Mouse (Mus musculus) kidney, adult 18-20 months (tissue): ENCODE results near the gene Lrrc1.

Experiments used
- DNase-seq: peaks from one replicate; pipeline ENCODE4 v3.0.0; 2021

Gene Lrrc1

GRCm38 (mm10) chr9:77496540-77497062 lies 48.1 kb downstream of the Lrrc1 start:
- no peak for DNase-seq

DNA sequence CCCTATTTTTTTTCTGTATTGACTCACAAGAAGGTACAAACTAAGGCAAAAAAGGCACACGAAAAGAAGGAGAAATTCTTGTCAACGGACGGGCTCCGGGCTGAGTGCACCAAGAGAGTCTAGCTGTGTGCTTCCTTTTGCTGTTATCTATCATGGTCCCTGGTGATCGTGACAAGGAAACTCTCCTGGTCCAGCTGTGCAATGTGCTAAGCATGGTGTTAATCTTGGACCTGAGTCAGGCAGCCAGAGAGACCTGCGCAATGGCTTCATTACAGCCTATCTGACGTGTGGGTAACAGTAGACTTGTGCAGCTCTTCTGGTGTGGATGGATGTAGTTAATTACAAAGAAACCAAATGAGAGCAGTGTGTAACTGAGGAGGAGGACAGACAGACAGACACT lies 50.4 kb downstream of the Lrrc1 start:
- DNase-seq: no peak

DNA sequence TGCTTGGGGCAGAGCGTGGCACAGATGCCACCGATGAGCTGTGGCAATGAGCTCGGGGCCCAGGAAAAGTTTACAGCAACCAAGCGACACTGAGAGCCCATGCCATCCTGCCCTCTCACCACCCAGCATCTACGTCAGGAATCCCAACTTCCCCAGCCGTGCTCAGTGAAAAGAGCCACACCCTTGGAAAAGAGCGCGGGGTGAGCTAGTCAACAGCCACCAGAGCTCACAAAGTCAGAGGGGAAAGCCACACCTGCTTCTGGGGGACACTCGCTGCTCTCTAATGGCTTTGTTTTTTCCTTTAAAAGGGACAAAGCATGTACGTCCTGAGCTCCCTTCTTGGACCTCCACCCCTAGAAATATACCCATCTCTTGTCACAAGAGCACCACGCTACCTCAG lies 56.1 kb downstream of the Lrrc1 start:
- no peak for DNase-seq

GRCm38 (mm10) chr9:77487427-77487826 lies 57.2 kb downstream of the Lrrc1 start:
- no peak for DNase-seq

- no peak for DNase-seq
Observed at GRCm38 (mm10) chr9:77485915-77486314, 58.8 kb downstream of the Lrrc1 start.

DNA sequence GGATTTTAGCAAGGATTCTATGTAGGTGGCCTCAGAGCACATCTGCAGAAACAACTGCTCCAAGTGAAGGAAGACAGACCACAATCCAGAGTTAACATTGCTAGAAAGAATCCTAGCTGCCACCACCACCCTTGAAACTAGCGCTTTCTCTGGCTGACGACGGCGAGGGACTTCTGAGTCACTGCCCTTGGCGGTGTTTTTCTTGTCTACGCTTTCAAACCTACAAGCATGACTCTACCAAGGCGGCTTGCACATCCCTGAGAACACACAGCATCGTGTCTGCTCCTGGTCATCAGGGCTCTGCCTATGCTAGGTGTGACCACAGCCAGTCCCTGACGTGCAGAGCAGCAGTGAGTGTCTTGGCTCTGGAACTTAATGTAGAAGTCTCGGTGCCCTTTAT lies 59.9 kb downstream of the Lrrc1 start:
- DNase-seq: no peak

DNA sequence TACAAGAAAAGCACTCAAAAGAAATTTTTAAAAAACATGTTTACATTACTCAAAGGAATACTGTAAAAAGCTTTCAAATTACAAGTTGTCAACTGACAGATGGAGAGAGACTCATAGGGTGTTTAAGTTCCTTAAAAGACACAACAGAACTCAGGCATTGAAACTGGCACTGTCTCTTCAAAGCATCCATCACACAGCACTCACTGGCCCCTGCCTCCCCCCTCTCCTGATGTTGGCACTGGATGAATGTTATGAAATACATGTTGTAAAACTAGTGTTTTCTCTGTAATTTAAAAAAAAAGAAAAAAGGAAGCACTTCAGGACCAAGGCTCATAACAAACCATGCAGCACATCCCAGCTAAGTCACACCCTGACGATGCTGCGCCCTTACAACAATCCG lies 61.1 kb downstream of the Lrrc1 start:
- no peak for DNase-seq

GRCm38 (mm10) chr9:77482281-77482680 lies 62.4 kb downstream of the Lrrc1 start:
- DNase-seq: no peak

GRCm38 (mm10) chr9:77481380-77481779 lies 63.3 kb downstream of the Lrrc1 start:
- no peak for DNase-seq

GRCm38 (mm10) chr9:77480574-77481319 lies 63.9 kb downstream of the Lrrc1 start:
- DNase-seq: no peak

- DNase-seq: no peak
Observed at GRCm38 (mm10) chr9:77480001-77480400, 64.7 kb downstream of the Lrrc1 start.

DNA sequence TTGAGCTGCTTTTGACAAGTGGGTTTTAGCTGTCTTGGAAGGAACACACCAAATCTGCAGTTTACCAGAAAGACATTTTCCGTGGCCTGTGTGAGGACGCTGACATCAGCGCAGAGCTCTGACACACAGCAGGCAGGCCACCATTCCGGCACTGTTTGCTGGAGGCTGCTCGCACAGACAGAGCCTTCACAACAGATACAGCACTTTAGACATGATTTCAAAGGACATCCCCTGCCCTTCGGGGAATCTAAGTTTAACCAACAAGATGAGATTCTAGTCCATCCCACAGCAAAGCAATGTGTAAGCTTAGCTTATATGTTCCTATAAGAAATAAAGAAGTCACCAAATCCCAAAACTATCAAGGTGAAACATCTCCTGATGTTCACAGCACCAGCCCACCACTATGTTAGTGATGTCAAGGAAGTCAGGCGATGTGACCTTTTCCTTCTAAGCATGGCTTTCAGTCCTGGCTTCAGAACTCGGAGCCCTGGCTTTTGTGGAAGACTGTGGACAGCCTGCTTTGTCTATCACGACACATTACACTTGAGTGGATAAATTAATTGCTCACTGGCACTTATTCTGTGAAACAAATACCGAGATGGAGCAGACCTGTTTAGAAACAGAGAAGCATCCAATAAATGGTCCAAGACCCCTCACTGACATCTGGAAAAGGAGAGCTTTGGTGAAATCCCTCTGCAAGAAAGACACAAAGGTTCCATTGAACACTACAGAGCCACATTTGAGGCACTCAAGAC lies 66.3 kb downstream of the Lrrc1 start:
- DNase-seq: no peak

GRCm38 (mm10) chr9:77474535-77474934 lies 70.1 kb downstream of the Lrrc1 start:
- DNase-seq: no peak

DNA sequence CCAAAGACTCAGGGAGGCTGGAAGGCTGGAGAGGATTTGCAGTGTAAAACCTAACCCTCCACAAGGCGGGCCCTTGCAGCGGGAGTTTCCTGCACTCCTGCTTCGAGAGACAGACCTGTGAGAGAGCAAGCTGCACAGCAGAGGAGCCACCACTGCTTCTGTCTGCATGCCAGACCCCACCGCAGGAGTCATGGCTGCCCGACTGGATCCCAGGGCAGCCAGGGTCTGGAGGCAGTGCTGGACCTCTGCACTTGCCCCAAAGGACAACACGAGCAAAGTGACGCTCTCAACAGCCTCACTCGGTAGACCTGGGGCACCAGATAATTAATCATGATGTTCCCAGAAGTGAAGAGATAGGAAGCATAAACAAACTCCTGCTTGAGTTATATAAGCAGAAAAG lies 72.1 kb downstream of the Lrrc1 start:
- DNase-seq: no peak

- no peak for DNase-seq
Observed at GRCm38 (mm10) chr9:77471646-77472220, 72.9 kb downstream of the Lrrc1 start.

DNA sequence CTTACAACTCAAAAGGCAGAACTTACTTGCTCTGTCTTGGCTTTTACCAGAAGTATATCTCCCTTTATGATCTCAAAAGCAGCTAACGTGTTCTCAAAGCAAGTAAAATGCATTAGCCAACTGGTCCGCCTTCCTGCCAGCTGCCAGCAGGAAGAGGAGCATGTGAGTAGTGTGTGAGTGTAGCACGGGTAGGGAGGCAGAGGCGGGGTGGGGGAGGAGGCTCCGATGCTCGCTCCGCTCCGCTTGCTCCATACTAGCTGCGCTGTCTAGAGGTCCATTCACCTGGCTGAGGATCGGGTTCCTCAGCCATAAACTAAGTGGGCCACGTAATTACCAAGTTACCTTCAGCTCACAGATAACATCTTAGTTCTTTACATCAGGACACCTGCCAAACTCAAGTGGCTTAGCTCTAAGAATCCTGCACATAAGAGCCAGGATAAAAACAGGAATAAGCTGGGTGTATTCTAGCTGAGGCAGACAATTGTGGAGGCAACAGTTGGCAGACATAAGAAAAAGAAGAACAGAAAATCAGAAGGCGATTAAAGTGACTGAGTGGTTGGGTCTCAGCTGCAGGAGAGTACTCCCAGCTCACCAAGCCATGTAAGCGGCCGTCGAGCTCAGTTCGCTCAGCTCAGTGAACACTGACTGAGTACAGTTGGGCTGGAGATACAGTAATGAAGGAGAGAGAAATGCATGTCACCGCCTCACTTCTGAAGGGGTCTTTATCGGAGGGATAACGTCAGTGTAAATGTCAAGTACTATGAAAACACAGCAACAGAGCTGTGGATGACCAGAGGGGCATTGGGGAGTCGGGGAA lies 74.7 kb downstream of the Lrrc1 start:
- DNase-seq: peak; percentile 45

DNA sequence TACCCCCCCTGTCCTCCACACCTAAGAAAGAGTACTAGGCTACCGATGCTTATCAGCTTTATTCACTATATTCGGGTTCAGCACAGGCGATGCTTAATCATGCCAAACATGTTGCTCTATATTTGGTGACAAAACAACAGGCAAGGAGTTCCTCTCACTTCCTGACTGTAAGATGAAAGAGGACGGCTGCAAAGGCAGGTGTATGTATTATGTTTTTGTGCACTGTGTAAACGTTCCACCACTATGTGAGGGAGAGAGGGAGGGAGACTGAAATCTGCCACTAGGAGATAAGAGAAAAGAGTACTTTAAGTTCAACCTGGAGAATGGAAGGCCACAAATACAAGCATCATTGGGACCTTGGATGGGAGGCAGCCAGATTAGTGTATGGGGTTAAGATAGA lies 77.7 kb downstream of the Lrrc1 start:
- DNase-seq: no peak

- no peak for DNase-seq
Observed at GRCm38 (mm10) chr9:77465401-77465800, 79.3 kb downstream of the Lrrc1 start.

- peak; percentile 57 for DNase-seq
Observed at GRCm38 (mm10) chr9:77463861-77464260, 80.8 kb downstream of the Lrrc1 start.

DNA sequence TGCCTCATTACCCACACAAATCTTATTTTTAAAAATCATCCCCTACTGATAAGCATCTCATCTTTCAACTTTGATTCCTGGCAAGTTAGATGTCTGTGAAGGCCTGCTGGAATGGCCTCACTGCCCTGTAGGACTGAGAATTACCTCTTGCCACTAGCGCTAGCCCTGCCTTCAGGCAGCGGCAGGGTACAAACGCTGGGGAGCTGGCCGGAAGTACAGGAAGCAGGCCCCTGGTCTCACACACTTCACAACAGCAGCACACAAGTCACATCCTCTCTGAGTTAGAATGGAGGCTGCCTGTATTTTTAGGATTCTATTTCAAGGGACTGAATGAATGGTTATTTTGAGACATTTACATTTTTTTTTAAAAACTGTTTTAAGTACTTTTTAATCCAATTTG lies 81.5 kb downstream of the Lrrc1 start:
- no peak for DNase-seq

- peak; percentile 60 for DNase-seq
Observed at GRCm38 (mm10) chr9:77461371-77461915, 83.2 kb downstream of the Lrrc1 start.

DNA sequence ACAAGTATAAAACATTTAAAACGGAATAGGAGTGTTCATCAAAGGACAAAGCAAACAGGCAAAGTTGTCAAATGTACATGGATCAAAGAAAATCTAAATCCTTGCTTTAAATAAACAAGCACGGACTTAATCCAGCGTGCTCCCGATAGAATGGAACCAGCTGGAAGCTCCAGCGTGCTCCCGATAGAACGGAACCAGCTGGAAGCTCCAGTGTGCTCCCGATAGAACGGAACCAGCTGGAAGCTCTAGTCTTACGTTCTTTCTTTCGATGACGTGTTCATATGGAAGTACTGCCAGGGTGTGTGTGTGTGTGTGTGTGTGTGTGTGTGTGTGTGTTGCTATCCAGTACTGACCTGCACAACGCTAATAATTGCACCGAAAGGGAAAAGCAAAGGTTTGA lies 84.3 kb downstream of the Lrrc1 start:
- no peak for DNase-seq

DNA sequence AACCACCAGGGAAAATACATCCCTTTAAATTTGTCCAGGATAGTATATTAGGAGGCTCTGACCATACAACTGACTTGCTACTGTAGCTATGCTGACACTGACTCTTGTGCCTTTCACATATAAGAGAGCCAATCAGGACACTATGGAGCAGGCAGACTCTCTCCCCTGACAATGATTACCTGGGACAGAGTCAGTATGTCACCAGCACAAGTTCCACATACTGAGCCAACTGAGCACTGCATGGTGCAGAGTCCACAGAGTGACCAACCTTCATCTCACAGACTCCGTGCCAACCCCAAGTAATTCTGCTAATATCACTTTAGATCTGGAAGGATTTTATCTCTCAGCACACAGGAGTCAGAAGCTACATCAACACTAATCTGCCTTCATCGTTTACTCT lies 85.3 kb downstream of the Lrrc1 start:
- DNase-seq: no peak
